ENCODE assay signal across 9 mouse cellular contexts in the genomic region with DNA sequence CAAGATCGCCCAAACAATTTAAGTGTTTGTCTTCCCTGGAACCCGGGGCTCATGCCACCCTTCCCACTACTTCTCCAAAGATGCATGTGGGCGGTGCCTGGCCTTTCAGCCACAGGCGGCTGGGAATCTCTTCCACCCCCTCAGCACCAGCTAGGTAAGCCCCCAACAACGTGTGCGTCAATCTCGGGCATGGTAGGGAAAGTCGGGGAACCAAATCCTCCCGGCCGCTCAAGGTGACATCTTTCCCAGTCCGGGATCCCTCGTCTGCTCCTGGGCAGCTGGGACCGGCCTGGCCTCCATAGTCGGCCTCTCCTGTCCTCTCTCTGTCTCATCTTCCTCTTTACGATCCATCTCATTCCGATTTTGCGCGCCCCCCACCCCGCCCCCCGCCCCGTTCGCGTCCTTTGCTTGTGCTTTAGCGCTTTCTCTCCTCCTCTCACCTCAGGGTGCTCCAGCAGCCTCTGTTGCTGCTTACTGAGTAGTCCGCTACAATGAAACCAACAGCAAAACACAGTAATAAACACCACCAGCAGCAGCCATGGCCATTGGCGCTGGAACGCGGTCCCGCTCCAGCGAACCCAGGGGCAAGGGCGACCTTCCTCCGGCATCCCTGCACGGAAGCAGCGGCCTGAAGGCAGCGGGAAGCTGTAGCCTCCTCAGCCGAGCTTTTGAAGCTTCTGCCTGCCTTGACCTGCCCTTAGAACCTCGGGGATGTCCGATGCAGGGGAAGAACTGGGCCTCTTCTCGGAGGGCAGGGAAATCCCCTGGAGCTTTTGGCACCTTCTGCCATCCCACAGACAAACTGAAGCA. TPM values are rescaled to one million over a fixed set of nuclear protein-coding genes. Genes with fewer than 3 reads are reported as not detected.
A peak's percentile ranks its signal among the peaks of the same experiment; 100 is the strongest.
DNase-seq lines count a peak whose midpoint lies in the region; ATAC-seq and TF ChIP-seq lines count a peak whose summit lies in the region.
"Had no signal": no experiment of that assay in that cellular context is flagged by ENCODE, and none has a peak within 500 bp of the region (broad histone marks: within the 10 kb centered on the region; RNA-seq: fewer than 3 reads in every experiment).

A gene (minus strand): TSS at position 784 of the 810 bp plus-strand sequence.

- H3K4me3 ChIP-seq in kidney, postnatal 0 days (replicated peaks; ENCODE audit: low read depth, low read length) = peak within 1 kb of the TSS; percentile 24
- H3K4me3 ChIP-seq in bone marrow macrophage, adult 2 months (ENCODE audit: insufficient read depth, low read length) = peak within 1 kb of the TSS; percentile 36
- H3K4me3 ChIP-seq in embryonic facial prominence, embryonic 15.5 days (replicated peaks) = peak within 1 kb of the TSS; percentile 29
- H3K4me3 ChIP-seq in limb, embryonic 14.5 days (replicated peaks; ENCODE audit: low read length) = peak within 1 kb of the TSS; percentile 33

- peak; percentile 8 for DNase-seq in kidney, postnatal 0 days (ENCODE audit: low spot score)
- DNase-seq in kidney, postnatal 14 days = no peak
- no peak for DNase-seq in limb, embryonic 14.5 days (ENCODE audit: low spot score)
- DNase-seq in frontal cortex, postnatal 36 days (ENCODE audit: low spot score in 2 of 2) = no peak
- DNase-seq in left cerebral cortex, adult 9 months (ENCODE audit: low spot score in 2 of 2) = no peak
- no peak for DNase-seq in kidney, adult 18-20 months

- H3K9me3 ChIP-seq in kidney, postnatal 0 days (replicated peaks; ENCODE audit: low read length) = no peaks in the 10 kb centered on the region
- H3K9me3 ChIP-seq in embryonic facial prominence, embryonic 15.5 days (replicated peaks) = no peaks in the 10 kb centered on the region
- no peaks in the 10 kb centered on the region for H3K9me3 ChIP-seq in limb, embryonic 14.5 days (ENCODE audit: control insufficient read depth, low read length)

- 3% methylated on average over 39 of the region's 39 CpGs for WGBS in kidney, postnatal 0 days
- 2% methylated on average over 39 of the region's 39 CpGs for WGBS in embryonic facial prominence, embryonic 15.5 days
- 3% methylated on average over 38 of the region's 39 CpGs for WGBS in limb, embryonic 14.5 days

- no peak for TF ChIP-seq CTCF in kidney, postnatal 0 days (IDR thresholded peaks at IDR 0.05; ENCODE audit: low read depth)
- no peak for TF ChIP-seq CTCF in bone marrow macrophage, adult 2 months (IDR thresholded peaks at IDR 0.05; ENCODE audit: low read depth, low read length)

- no peak within 1 kb of the TSS for H3K27ac ChIP-seq in kidney, postnatal 0 days
- no peak within 1 kb of the TSS for H3K27ac ChIP-seq in bone marrow macrophage, adult 2 months (ENCODE audit: insufficient read depth, low read depth, low read length)
- H3K27ac ChIP-seq in embryonic facial prominence, embryonic 15.5 days (replicated peaks) = no peak within 1 kb of the TSS
- no peak within 1 kb of the TSS for H3K27ac ChIP-seq in limb, embryonic 14.5 days (replicated peaks; ENCODE audit: low read depth, low read length)

- peak within 1 kb of the TSS; percentile 50; the same call in 1 of the 2 replicates for H3K9ac ChIP-seq in kidney, postnatal 0 days (ENCODE audit: low read depth, low read length)
- H3K9ac ChIP-seq in embryonic facial prominence, embryonic 15.5 days = no peak within 1 kb of the TSS
- H3K9ac ChIP-seq in limb, embryonic 14.5 days (ENCODE audit: low read depth, low read length, severe bottlenecking) = peak within 1 kb of the TSS; percentile 38

- ATAC-seq in kidney, postnatal 0 days (replicated peaks; ENCODE audit: low FRiP score, low read depth) = peak; percentile 64; the same call in 1 of the 2 replicates
- ATAC-seq in embryonic facial prominence, embryonic 15.5 days (ENCODE audit: insufficient number of reproducible peaks, low FRiP score, low TSS enrichment, low read depth) = no peak
- no peak for ATAC-seq in limb, embryonic 14.5 days (ENCODE audit: low FRiP score, low read depth)

- TF ChIP-seq POLR2A in bone marrow macrophage, adult 2 months (IDR thresholded peaks at IDR 0.05; ENCODE audit: borderline replicate concordance, low read depth, low read length) = no peak
- TF ChIP-seq POLR2A in limb, embryonic 14.5 days (IDR thresholded peaks at IDR 0.05; ENCODE audit: borderline replicate concordance, extremely low read depth, insufficient read depth, insufficient read length) = no peak

- no peaks in the 10 kb centered on the region for H3K36me3 ChIP-seq in kidney, postnatal 0 days (ENCODE audit: insufficient read depth, low read length)
- H3K36me3 ChIP-seq in embryonic facial prominence, embryonic 15.5 days = no peaks in the 10 kb centered on the region
- H3K36me3 ChIP-seq in limb, embryonic 14.5 days (ENCODE audit: control insufficient read depth, insufficient read depth, low read length) = no peaks in the 10 kb centered on the region

- H3K27me3 ChIP-seq in kidney, postnatal 0 days (ENCODE audit: insufficient read depth, low read length) = peaks cover 16% of the 10 kb centered on the region; the same call in 1 of the 2 replicates
- H3K27me3 ChIP-seq in embryonic facial prominence, embryonic 15.5 days = peaks cover 51% of the 10 kb centered on the region
- H3K27me3 ChIP-seq in limb, embryonic 14.5 days (ENCODE audit: control insufficient read depth, insufficient read depth, low read length) = peaks cover 31% of the 10 kb centered on the region

- H3K4me1 ChIP-seq in kidney, postnatal 0 days (replicated peaks; ENCODE audit: insufficient read depth, low read length) = 0 out of 2 replicates have a peak, but pooled peaks cover 3% of the 10 kb centered on the region
- H3K4me1 ChIP-seq in bone marrow macrophage, adult 2 months (ENCODE audit: control insufficient read depth, insufficient read depth, low read length) = peaks cover 13% of the 10 kb centered on the region
- H3K4me1 ChIP-seq in embryonic facial prominence, embryonic 15.5 days = peaks cover 9% of the 10 kb centered on the region
- no peaks in the 10 kb centered on the region for H3K4me1 ChIP-seq in limb, embryonic 14.5 days (ENCODE audit: control insufficient read depth, insufficient read depth, low read length)

- H3K4me2 ChIP-seq in kidney, postnatal 0 days (ENCODE audit: low read length) = peak within 1 kb of the TSS; percentile 62
- peak within 1 kb of the TSS; percentile 46 for H3K4me2 ChIP-seq in embryonic facial prominence, embryonic 15.5 days (replicated peaks)
- H3K4me2 ChIP-seq in limb, embryonic 14.5 days (replicated peaks; ENCODE audit: low read depth, low read length, severe bottlenecking) = peak within 1 kb of the TSS; percentile 46

RNA-seq across cellular contexts. Expression of the gene that starts here (rescaled TPM):
- polyA plus RNA-seq in kidney, postnatal 0 days (2015; fragmentation: Nextera tagmentation; extraction: Ambion mirVana) = 0.28 TPM in 1 of 2 replicates, not detected in the other
- not detected in 2 replicates for polyA plus RNA-seq in bone marrow macrophage, adult 2 months (2012; ENCODE audit: insufficient read depth, insufficient read length, missing spikeins)
- polyA plus RNA-seq in embryonic facial prominence, embryonic 15.5 days (2015; fragmentation: Nextera tagmentation; extraction: Ambion mirVana) = not detected in 2 replicates
- polyA plus RNA-seq in limb, embryonic 14.5 days (2012; rRNA removed) = not detected in 2 replicates
- not detected in 2 replicates for polyA plus RNA-seq in limb, embryonic 14.5 days (2014; fragmentation: Nextera tagmentation; extraction: Ambion mirVana)
- polyA plus RNA-seq: liver, adult 2 months had no signal

Comparison
In these comparisons a context has a peak if more than half of its experiments do, and no peak if none do; other contexts are left out.
1. Peak in DNase-seq, ATAC-seq, H3K4me3 ChIP-seq, H3K9ac ChIP-seq and H3K4me2 ChIP-seq in kidney, postnatal 0 days; RNA of the gene not detected or under 1 TPM.